Mouse (Mus musculus) midbrain, embryonic 10.5 days (tissue): ENCODE measurements around the gene Srr. TPM values are rescaled to one million over a fixed set of nuclear protein-coding genes. Genes with fewer than 3 reads are reported as not detected.

Experiments
- DNase-seq: peaks from one replicate; pipeline ENCODE4 v3.0.0-alpha.2; 2017; ENCODE audit warnings: low spot score
- H3K27ac ChIP-seq: fragments of 300-500 bp; sonication (generic); replicated peaks from 2 replicates; pipeline ENCODE4 v1.5.1; 2016; ENCODE audit warnings: mild to moderate bottlenecking
- H3K27me3 ChIP-seq: fragments of 300-500 bp; sonication (generic); 2 replicates; pipeline ENCODE4 v1.6.1; 2016; ENCODE audit warnings: low read depth, mild to moderate bottlenecking; ENCODE audit not compliant: poor library complexity, severe bottlenecking
- H3K36me3 ChIP-seq: fragments of 300-500 bp; sonication (generic); 2 replicates; pipeline ENCODE4 v1.6.1; 2016; ENCODE audit warnings: mild to moderate bottlenecking, moderate library complexity
- H3K4me1 ChIP-seq: fragments of 300-500 bp; sonication (generic); 2 replicates; pipeline ENCODE4 v1.6.1; 2016
- H3K4me3 ChIP-seq: fragments of 300-500 bp; sonication (generic); 2 replicates; pipeline ENCODE4 v1.5.1; 2016; ENCODE audit warnings: mild to moderate bottlenecking, moderate library complexity
- H3K9me3 ChIP-seq: fragments of 300-500 bp; sonication (generic); replicated peaks from 2 replicates; pipeline ENCODE4 v1.6.1; 2016; ENCODE audit warnings: mild to moderate bottlenecking
- WGBS: fragments of 180-500 bp; shearing (Covaris S2); methylation state at CpG from one replicate; pipeline ENCODE4 v1.1.7; 2016; 5-methylcytosine and 5-hydroxymethylcytosine counted together
- polyA plus RNA-seq: library from polyadenylated mRNA; unstranded; fragments of >200 nt; fragmentation: Nextera tagmentation; extraction: Ambion mirVana; gene quantifications from 2 replicates; pipeline ENCODE4 v1.2.1, GENCODE M21; 2016

The Srr gene
- polyA plus RNA-seq, 1 experiment from 2014 or later = 14.4 TPM

GRCm38 (mm10) chr11:74930391-74930790 is 4.6 kb upstream of the Srr start:
- 94% methylated on average over 7 of the region's 7 CpGs for WGBS
- Histone ChIP-seq H3K9me3 (no peaks in the 10 kb centered on the region), H3K36me3 (peaks cover 65% of the 10 kb centered on the region), H3K27ac (no peak overlapping the region), H3K4me3 (no peak overlapping the region), H3K27me3 (no peaks in the 10 kb centered on the region), H3K4me1 (peaks cover 11% of the 10 kb centered on the region)
- DNase-seq = no peak

GRCm38 (mm10) chr11:74929111-74929510 is 3.4 kb upstream of the Srr start:
- Histone ChIP-seq H3K9me3 (no peaks in the 10 kb centered on the region), H3K4me3 (no peak overlapping the region), H3K36me3 (peaks cover 52% of the 10 kb centered on the region), H3K4me1 (peaks cover 18% of the 10 kb centered on the region), H3K27ac (no peak overlapping the region), H3K27me3 (no peaks in the 10 kb centered on the region)
- no peak for DNase-seq
- WGBS = 95% methylated on average over 4 of the region's 4 CpGs

- H3K27me3 ChIP-seq = no peaks in the 10 kb centered on the region
- H3K4me3 ChIP-seq = peak overlapping the region; percentile 97; the same call in 1 of the 2 replicates
- DNase-seq = no peak
- H3K27ac ChIP-seq = no peak overlapping the region
- H3K4me1 ChIP-seq = peaks cover 18% of the 10 kb centered on the region
- peaks cover 34% of the 10 kb centered on the region for H3K36me3 ChIP-seq
- H3K9me3 ChIP-seq = no peaks in the 10 kb centered on the region
- WGBS = 95% methylated on average over 2 of the region's 2 CpGs
Measured at GRCm38 (mm10) chr11:74927236-74927725, 1.5 kb upstream of the Srr start.

- 10% methylated on average over 11 of the region's 11 CpGs for WGBS
- H3K4me3 ChIP-seq = peak overlapping the region; percentile 97
- H3K4me1 ChIP-seq = peaks cover 18% of the 10 kb centered on the region
- H3K9me3 ChIP-seq = no peaks in the 10 kb centered on the region
- DNase-seq = no peak
- H3K36me3 ChIP-seq = peaks cover 26% of the 10 kb centered on the region
- peak overlapping the region; percentile 97 for H3K27ac ChIP-seq
- no peaks in the 10 kb centered on the region for H3K27me3 ChIP-seq
Measured at GRCm38 (mm10) chr11:74926388-74927005, 749 bp upstream of the Srr start.

- peak; percentile 20 for DNase-seq
- no peaks in the 10 kb centered on the region for H3K9me3 ChIP-seq
- 56% methylated on average over 4 of the region's 4 CpGs for WGBS
- peaks cover 18% of the 10 kb centered on the region for H3K4me1 ChIP-seq
- H3K36me3 ChIP-seq = peaks cover 7% of the 10 kb centered on the region
- no peak overlapping the region for H3K27ac ChIP-seq
- H3K4me3 ChIP-seq = 0 out of 2 replicates have a peak overlapping the region, but pooled peaks have one; percentile 97
- no peaks in the 10 kb centered on the region for H3K27me3 ChIP-seq
Measured at GRCm38 (mm10) chr11:74924149-74924548, 1.6 kb downstream of the Srr start.

GRCm38 (mm10) chr11:74919249-74919648 is 6.5 kb downstream of the Srr start:
- no peaks in the 10 kb centered on the region for H3K27me3 ChIP-seq
- no peaks in the 10 kb centered on the region for H3K9me3 ChIP-seq
- H3K4me3 ChIP-seq = no peak overlapping the region
- WGBS = 88% methylated on average over 6 of the region's 6 CpGs
- peaks cover 28% of the 10 kb centered on the region for H3K36me3 ChIP-seq
- H3K4me1 ChIP-seq = no peaks in the 10 kb centered on the region
- no peak overlapping the region for H3K27ac ChIP-seq
- DNase-seq = no peak

- peaks cover 39% of the 10 kb centered on the region for H3K36me3 ChIP-seq
- H3K4me1 ChIP-seq = no peaks in the 10 kb centered on the region
- 91% methylated on average over 3 of the region's 3 CpGs for WGBS
- no peak overlapping the region for H3K4me3 ChIP-seq
- H3K9me3 ChIP-seq = no peaks in the 10 kb centered on the region
- no peak for DNase-seq
- no peaks in the 10 kb centered on the region for H3K27me3 ChIP-seq
- no peak overlapping the region for H3K27ac ChIP-seq
Measured at GRCm38 (mm10) chr11:74912492-74912891, 13.3 kb downstream of the Srr start.

GRCm38 (mm10) chr11:74909978-74910377 is 15.8 kb downstream of the Srr start:
- H3K27me3 ChIP-seq = no peaks in the 10 kb centered on the region
- H3K36me3 ChIP-seq = peaks cover 57% of the 10 kb centered on the region
- no peak overlapping the region for H3K4me3 ChIP-seq
- H3K27ac ChIP-seq = no peak overlapping the region
- no peak for DNase-seq
- WGBS = 93% methylated on average over 4 of the region's 4 CpGs
- H3K9me3 ChIP-seq = no peaks in the 10 kb centered on the region
- H3K4me1 ChIP-seq = no peaks in the 10 kb centered on the region

- Histone ChIP-seq H3K27me3 (no peaks in the 10 kb centered on the region), H3K36me3 (peaks cover 68% of the 10 kb centered on the region), H3K27ac (no peak overlapping the region), H3K4me3 (no peak overlapping the region), H3K4me1 (no peaks in the 10 kb centered on the region), H3K9me3 (no peaks in the 10 kb centered on the region)
- no peak for DNase-seq
- WGBS = 87% methylated on average over 12 of the region's 12 CpGs
Measured at GRCm38 (mm10) chr11:74908618-74909399, 16.9 kb downstream of the Srr start.

- Histone ChIP-seq H3K27ac (no peak overlapping the region), H3K27me3 (no peaks in the 10 kb centered on the region), H3K36me3 (peaks cover 78% of the 10 kb centered on the region), H3K4me3 (no peak overlapping the region), H3K4me1 (no peaks in the 10 kb centered on the region), H3K9me3 (no peaks in the 10 kb centered on the region)
- no peak for DNase-seq
- whole genome bisulfite sequencing = 96% methylated on average over 6 of the region's 6 CpGs
Measured at GRCm38 (mm10) chr11:74907850-74908249, 17.9 kb downstream of the Srr start.

GRCm38 (mm10) chr11:74902416-74902815 is 23.3 kb downstream of the Srr start:
- Histone ChIP-seq H3K9me3 (no peaks in the 10 kb centered on the region), H3K36me3 (peaks cover 82% of the 10 kb centered on the region), H3K4me3 (no peak overlapping the region), H3K27me3 (no peaks in the 10 kb centered on the region), H3K4me1 (peaks cover 13% of the 10 kb centered on the region), H3K27ac (no peak overlapping the region)
- DNase-seq = no peak
- WGBS = 92% methylated on average over 5 of the region's 5 CpGs

GRCm38 (mm10) chr11:74901555-74901954 is 24.2 kb downstream of the Srr start:
- Histone ChIP-seq H3K27ac (no peak overlapping the region), H3K4me1 (peaks cover 22% of the 10 kb centered on the region), H3K36me3 (peaks cover 74% of the 10 kb centered on the region), H3K9me3 (no peaks in the 10 kb centered on the region), H3K4me3 (no peak overlapping the region), H3K27me3 (no peaks in the 10 kb centered on the region)
- WGBS = 95% methylated on average over 6 of the region's 6 CpGs
- DNase-seq = no peak

- WGBS = under 1% methylated on average over 7 of the region's 7 CpGs
- Histone ChIP-seq H3K4me1 (peaks cover 31% of the 10 kb centered on the region), H3K9me3 (no peaks in the 10 kb centered on the region), H3K4me3 (peak overlapping the region; percentile 85), H3K27me3 (no peaks in the 10 kb centered on the region), H3K27ac (peak overlapping the region; percentile 91), H3K36me3 (peaks cover 43% of the 10 kb centered on the region)
- DNase-seq = no peak
Measured at GRCm38 (mm10) chr11:74898517-74898827, 27.3 kb downstream of the Srr start.
